Mouse (Mus musculus) layer of hippocampus, adult 11-12 months (tissue): ENCODE results near the gene Plekho2.

ENCODE experiments used
- DNase-seq: peaks from one replicate; pipeline ENCODE4 v3.0.0; 2022; ENCODE audit warnings: low spot score

Gene Plekho2

DNA sequence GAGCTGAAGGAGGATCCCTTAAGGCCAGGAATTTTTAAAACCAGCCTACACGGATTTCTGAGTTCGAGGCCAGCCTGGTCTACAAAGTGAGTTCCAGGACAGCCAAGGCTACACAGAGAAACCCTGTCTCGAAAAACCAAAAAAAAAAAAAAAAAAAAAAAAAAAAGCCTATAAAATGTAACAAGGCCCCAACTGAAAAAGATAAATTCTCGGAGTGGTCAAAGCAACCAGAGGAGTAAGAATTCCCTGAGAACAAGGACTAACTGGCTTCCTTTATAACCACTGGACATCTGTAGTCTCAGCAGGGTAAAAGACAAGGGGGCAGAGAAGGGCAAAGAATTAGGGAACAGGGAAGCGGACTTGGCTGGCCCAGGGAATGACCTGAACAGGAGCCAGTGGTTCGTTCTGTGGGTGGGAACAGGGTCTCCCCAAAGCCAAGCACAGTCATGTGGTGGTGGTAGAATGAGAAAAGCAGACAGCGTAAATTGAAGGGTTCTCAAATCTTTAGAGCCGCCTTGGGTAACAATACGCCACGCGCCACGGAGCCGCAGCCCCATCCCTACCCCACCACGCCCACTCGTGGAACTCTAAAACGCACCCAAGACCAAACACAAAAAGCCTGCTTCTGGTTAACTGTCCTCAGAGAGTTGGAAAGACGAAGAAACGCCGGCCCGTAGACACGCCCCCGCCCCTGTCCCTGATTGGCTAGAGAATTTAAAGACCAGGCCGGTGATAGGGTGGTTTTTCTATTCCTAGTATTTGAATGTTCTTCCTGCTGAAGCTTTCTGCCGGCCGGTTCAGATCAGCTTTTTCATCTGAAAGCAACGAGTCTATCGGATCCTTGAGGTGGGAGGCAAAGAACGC, 6.8 kb upstream of the Plekho2 start, which contains the start of gene Pif1:
TSS of gene Pif1 (plus strand) at position 755 of the 864 bp plus-strand sequence.
- peak; percentile 70 for DNase-seq

DNA sequence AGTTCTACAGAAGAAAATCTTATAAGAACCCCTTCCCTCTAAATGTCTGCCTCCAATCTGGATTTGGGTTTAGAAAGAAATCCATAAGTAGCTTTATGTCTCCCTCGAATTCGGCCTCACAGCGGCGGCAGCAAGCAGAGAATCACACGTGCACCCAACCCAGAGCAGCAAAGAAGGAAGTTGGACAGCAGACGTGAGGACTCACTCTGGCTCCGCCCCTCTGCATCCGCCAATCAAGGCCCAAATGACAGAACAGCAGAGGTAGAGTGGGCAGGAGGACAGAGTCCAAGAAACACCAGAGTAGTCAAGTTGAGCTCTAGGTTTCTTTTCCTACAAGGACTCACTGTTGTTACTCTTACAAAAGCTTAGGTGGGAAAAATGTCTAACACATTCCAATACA, 3.2 kb upstream of the Plekho2 start:
- DNase-seq = no peak

DNA sequence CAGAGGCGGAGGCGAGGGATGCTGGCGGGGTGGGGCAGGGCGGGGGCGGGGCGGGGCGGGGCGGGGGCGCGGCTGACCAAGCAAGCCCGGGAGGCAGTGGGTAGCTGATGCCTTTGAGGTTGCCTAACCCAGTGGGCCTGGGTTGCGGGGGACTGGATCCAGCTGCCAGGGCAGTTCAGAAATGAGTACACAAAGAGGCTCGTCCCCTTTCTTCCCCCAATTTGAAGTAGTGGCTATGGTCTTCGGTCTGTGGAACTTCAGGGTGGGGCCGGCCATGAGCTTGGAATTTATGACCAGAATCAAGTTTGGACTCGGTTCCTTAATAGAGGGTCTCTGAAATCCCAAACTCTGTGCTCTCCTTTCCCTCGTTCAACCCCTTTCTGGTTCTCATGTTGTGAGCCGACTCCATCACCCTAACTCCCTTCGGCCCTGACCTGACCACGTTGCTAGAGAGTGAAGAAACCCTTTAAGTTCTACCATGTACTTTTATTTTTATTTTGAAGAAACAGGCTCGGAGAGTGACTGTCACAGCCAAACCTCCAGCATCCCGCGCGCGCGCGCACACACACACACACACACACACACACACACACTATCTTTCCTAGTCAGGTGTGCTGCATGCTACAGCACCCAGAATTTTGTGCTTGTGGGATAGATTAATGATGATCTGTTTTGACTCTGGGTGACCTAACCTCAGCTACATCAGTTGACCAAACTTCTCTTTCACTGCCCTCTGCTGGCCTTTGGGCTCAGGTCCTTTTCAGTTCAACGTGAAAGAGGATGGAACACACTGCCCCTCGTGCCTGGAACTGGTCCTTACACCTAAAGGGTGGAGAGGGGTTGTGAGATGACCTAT, 789 bp upstream of the Plekho2 start:
- DNase-seq = peak; percentile 87

DNA sequence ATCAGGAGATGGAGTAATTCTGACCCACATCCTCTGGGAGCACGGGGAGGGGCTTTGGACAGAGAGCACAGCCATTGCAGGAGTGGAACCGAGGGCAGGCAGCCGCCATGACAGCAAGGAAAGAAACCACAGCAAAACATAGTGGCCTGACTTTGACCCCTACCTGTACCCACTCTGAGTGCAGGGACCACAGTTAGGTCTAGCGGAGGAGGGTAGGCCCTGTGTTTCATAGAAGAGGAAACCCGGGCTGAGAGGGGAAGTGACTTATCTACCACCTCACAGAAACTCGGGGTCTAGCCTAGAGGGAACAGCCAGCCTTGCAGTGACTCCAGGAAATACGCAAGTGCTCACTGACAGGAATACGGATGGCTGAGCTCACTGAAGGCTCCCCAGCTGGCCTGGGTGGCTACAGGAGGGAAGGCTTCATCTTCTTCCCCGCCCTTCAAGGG, 1.0 kb downstream of the Plekho2 start:
- DNase-seq = no peak

DNA sequence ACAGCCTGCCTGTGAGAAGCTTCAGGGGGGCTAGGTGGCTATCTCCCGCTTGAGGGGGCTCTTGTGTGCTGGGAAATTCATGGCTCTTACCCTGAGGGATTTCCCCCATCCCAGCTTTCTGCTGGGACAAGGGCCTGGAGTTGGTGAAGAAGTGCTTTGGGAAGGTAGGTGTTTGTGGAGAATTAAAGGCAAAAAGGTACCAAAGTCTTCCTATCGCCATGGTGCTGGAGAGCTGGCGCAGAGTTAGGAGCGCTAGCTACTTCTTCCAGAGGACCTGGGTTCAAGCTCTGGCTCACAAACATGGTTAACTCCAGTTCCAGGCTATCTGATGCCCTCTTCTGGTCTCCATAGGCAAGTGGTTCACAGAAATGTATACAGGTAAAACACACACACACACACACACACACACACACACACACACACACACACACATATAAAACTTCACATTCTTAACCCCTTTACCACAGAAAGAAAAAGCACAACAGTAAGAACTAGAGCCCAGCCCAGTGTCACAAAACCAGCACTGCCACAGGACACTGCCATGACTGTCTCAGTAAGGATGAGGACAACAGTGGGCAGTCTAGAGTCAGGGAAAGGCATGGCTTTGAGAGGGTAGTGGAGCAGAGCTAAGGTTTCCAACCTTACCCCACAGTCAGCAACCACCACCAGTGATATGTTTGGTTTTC, 2.2 kb downstream of the Plekho2 start:
- DNase-seq = no peak

DNA sequence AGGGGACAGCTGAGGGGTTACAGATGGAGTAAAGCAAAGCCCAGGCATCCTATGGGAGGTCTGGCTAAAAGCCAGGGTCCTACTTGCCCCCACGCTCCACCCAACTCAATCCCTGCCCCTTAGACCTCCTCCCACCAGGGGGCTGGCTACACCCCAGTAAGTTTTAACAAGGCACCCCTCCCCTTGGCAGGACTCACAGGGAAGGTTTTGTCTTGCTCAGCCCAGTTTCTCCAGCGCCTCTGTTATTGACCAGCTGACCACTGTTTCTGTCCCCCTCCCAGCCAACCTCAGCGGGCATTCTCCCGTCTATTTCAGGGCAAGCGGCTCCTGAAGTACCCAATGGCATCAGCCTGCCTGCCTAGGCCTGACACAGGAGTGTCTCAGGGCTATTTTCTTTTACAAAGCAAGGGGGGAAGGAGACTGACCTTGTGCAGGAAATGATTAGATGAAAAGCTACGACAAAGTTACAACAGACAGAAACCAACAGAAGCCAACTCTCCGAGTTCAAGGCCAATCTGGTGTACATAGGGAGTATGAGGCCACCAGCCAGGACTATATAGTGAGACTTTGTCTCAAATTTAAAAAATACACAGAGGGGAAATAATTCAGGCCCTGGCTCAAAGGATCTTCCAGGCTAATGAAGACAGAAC, 2.9 kb downstream of the Plekho2 start:
- peak; percentile 46 for DNase-seq

DNA sequence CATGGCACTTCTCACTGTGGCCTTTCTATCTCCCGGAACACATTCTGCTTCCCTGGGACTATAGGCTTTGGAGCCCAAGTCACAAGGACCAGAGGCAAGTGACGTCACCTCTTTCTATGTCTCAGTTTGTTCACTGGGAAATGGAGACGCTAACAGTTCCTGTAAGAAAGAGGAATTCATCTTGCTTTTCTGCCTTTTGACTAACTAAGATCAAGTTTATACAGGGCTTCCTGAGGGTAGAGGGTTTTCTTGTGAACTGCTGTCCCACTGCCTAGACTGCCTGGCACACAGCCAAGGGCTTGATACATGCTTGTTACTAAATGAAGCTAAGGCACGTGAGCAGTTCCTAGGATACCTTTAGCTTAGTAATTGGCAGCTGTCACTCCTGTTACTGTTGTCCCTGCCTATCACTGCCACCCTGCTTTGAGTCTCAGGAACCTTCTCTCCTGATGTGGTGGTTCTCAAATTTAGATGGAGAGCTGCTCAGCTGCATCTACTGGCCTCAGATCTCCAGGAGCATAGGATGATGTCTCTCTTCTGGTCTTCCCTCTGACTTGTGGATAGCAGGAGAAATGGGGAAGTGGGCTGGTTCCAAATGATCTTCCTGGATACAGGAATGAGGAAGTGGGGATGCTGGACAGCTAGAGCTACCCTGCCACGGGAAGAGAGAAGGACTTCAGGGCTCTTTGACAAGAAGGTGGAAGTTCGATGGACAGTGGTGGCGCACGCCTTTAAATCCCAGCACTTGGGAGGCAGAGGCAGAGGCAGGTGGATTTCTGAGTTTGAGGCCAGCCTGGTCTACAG, 4.2 kb downstream of the Plekho2 start:
- no peak for DNase-seq

DNA sequence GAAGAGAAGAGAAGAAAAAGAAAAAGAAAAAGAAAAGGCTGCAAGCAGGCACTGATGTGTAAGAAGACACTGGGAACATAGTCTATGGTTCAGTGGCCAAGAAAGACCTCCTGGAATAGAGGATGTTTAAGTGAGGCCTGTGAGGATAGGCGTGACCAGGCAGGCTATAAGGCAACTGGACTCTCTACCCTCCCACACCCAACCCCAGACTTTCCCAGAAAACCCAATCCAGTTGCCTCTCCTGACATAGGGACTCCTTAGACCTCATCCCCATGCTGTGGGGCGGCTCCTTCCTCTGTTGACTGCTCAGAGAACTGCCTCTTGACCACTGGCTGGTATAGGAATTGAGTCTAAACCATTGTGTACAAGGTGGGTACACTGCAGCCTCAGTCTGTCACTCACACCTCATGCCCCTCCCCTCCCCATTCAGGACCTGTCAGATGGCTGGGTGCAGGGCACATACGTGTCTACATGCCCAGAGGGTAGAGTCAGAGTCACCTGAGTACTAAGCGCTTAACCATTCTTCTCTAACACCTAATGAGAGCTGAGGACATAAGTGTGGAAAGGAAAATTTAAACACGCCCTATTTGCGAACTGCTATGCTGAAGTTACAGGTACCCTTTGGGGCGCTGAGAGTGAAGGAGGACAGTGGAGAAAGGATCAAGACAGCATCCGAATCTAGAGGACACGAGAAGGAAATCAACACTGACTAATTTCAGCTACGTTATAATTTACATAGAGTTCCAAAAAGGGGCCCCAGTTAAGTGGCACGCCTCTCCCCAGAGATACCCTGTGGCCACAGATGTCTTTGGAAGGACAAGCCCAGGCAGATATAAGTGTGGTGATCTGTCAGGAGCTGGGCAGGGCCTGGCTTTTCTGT, 5.1 kb downstream of the Plekho2 start:
- no peak for DNase-seq

DNA sequence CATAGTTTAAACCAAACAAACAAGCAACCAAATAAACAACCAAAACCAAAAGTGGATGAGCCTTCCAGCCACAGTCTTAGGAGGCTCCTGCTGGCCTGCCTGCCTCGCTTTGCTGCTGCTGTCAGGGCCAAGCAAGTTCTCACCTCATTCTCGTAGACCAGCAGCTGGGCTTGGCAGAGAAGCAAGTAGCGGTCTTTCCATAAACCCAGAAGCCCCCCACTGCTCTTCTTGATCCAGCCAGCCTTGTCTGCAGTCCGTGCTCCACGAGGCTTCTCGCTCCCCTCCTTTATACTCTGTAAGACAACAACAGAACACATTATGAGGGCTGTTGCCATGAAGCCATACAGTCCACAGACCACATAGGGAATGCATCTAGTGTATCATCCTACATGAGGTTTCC, 7.0 kb downstream of the Plekho2 start:
- DNase-seq = no peak

DNA sequence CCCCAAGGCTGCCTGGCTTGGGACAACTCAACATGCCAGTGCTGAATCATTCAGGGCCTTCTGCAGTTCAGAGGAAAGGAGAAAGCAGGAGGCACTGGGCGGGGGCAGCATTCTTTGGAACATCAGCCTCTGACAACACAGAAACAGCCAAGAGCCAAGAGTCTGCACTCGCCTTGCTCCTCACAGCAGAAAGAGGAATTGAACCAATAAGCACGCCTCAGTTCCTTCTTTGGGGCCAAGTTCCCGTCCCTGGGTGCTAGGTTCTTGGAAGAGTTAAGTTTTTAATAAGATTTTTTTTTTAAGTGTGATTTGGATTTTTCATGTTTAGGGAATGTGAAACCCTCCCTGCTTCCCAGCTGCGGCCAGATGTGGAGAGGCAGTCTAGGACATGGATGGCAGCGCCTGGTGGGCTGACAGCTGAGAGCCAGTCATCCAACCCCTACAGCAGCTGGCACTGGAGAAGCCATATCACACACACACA, 10.3 kb downstream of the Plekho2 start:
- no peak for DNase-seq

DNA sequence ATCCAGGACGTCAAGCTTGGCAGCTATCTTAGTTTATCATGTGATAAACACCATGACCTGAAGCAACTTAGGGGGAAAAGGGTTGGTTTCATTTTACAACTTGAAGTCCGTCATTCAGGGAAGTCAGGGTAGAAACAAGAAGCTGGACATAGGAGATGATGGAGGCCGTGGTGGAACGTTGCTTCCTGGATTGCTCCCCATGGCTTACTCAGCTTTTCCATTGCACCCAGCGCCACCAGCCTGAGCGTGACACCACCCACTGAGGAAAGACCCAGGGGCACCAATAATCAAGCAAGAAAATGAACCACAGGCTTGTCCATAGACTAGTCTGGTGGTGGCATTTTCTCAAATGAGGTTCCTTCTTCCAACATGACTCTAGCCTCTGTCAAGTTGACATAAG, 11.1 kb downstream of the Plekho2 start:
- no peak for DNase-seq

DNA sequence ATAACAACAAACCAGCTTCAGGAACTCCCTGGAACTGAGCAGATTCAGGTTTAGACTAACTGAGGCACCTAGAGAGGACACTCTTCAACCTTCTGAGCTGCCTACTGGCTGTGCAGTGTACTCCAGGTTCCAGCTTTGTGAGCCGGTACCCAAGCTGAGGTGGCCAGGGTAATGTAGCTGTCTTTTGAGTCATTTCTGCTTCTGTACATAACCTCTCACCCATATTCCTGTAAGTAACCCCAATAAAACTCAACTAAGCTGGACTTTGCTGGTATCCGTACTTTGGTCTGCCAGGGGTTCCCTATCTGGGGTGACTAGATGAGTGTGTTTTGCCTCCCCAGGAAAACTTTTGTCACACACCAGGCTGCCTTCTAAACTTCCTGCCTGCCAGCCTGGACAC, 15.1 kb downstream of the Plekho2 start:
- DNase-seq = no peak

DNA sequence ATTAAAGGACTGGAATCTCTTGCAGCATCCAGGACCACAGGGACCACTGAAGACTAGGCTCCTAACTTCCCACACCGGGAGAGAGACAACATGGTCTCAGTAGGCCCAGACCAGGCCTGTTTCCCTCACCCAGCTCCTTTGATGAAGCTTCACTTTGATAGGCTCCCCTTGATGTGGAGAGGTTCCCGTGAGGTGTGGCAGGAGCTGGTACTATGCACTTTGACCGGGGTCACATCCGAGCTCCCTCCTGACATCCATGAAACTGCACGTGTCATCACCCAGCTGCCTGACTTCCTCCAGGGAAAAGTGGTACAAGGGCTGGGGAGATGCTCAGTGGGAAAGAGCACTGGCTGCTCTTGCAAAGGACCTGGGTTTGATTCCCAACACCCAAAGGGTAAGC, 16.8 kb downstream of the Plekho2 start:
- DNase-seq = no peak

DNA sequence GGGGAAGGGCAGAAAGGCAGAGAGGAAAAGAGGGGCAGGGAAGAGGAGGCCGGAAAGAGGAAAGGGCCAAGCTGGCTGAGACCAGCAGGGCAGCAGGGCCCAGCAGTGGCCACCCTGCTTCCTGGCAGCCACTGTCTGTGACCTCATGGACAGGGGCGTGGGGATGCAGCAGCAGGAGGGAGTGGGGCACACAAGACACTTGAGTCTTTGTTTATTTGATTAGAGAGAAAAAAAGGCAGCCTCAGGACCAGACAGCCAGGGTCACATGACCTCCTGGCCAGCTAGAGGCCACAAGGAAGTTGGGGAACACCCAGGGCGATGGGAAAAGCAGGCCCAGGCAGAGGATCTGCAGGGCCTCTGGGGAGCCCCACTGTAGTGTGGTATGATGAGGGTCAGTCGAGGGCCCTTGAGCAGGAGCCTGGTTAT, 17.7 kb downstream of the Plekho2 start:
- DNase-seq = peak; percentile 75

DNA sequence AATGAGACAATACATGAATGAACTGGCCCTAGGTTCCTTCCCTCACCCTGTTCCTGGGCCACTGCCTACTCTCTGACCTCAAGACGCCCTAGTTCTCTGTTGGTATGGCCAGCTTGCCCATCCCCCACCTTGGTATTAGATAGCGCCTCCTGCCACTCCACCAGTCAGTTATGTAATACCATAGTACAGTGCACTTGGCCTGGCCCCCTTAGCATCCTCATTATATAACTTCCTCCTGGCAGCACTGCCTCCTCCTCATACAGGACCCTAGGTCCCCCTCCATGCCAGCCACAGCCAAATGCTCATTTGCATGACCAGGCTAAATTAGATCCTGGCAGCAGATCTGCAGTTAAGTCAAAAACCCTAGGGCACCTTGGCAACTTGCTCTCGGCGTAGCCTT, 18.8 kb downstream of the Plekho2 start:
- DNase-seq = peak; percentile 53

DNA sequence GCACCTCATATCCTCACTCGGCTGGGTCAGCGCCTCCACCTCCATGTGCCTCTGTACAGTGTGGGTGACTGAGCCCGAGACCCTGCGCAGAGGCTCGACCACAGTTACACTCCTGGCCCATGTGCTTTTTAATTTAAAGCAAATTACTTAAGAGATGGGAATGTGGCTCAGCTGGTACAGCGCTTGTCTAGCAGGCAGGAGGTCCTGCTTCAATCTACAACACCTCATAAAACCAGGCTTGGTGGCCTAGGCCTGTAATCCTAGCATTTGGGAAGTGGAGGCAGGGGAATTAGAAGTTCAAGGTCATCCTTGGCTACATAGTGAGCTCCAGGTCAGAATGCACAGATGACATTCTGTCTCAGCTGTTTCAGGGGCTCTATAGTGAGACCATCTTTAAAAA, 21.0 kb downstream of the Plekho2 start:
- DNase-seq = no peak

DNA sequence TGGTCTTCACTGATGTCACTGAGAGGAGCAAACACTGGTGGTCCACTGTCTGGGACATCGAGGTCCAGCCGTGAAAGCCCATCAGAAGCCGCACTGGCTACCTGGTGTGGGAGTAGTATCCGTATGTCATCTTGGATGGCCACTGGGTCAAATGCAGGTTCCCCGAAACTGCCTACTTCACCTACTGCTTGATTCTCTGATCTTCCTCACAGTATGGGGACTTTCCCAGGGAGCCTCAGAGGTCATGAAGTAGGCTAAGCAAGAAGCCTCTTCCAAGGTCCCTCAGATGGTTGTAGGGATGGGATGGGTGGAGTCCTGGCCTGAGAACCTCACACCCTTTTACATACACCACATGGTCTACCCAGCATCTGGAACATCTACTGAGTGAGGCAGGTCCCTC, 22.9 kb downstream of the Plekho2 start:
- DNase-seq = no peak

DNA sequence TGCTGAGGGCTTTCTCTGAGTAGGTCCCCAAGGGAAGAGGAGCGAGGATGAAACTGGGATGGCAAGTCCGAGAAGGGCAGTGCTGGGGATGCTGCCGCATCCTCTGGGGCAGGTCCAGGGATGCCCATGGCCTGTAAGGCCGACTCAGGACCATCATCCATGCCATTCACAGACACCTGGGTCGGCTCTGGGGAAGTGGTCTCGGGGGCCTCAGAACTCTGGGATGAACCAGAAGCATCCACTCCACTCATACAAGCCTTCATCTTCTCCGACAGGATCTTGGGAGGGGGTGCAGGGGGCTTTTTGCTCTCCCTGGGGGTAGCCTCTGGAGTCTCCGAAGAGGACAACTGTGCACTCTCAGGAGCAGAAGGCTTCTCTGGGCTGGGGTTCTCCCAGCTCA, 23.5 kb downstream of the Plekho2 start:
- no peak for DNase-seq

DNA sequence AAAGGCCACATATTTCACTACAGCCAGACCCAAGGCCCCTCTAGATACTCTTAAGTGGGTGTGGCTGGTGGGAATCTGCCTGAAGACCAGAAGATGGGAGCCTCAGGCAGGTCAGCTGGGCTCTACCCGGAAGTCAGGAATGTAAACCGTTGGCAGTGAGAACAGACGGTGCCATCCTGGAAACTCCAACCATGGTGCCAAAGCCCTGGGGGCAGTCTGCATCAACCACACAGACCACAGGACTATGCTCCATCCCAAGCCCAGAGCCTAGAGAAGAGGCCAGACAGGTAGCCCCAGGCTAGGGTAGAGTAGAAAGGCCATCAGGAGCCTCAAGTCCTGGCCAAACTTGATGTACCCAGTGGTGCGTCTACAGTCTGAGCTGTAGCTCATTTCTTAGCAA, 24.2 kb downstream of the Plekho2 start:
- DNase-seq = no peak

DNA sequence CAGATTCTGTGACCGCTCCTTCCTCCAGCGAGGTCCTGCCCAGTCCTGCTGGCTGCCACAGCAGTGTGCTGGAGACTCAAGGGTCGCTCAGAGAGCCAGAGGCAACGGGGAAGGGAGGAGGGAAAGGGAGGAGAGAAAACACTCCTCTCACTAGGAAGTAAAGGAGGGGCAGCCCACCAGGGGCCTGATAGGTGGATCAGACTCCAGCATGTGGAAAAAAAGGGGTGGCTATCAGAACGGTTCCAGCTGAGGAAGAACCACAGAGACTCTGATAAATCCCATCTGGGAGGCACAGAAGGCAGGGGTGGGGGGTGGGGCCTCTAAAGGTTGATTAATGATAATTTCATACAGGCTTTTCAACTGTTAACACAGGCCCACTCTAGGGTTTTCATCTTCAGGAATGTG, 24.8 kb downstream of the Plekho2 start:
- DNase-seq = no peak
